Mouse (Mus musculus): ENCODE results near the gene Reg4.

The Reg4 gene

GRCm38 (mm10) chr3:98236266-98236665, 14.3 kb downstream of the Reg4 start:
- in situ Hi-C loops (cut with MboI, MseI), result no loop called here

GRCm38 (mm10) chr3:98237240-98237639, 15.3 kb downstream of the Reg4 start:
- in situ Hi-C loops (cut with MboI, MseI), result no loop called here

GRCm38 (mm10) chr3:98238150-98238549, 16.2 kb downstream of the Reg4 start:
- in situ Hi-C loops (cut with MboI, MseI), result no loop called here

- in situ Hi-C loops (cut with MboI, MseI), result no loop called here
These were observed 20.1 kb downstream of the Reg4 start for GRCm38 (mm10) chr3:98242051-98242450.

GRCm38 (mm10) chr3:98242458-98243037, 20.6 kb downstream of the Reg4 start:
- in situ Hi-C loops (cut with MboI, MseI), result no loop called here

- in situ Hi-C loops (cut with MboI, MseI), result no loop called here
These were observed 23.9 kb downstream of the Reg4 start for GRCm38 (mm10) chr3:98245892-98246291.

- in situ Hi-C loops (cut with MboI, MseI), result no loop called here
These were observed 25.2 kb downstream of the Reg4 start for GRCm38 (mm10) chr3:98246985-98247751.

- in situ Hi-C loops (cut with MboI, MseI), result no loop called here
These were observed 27.4 kb downstream of the Reg4 start for GRCm38 (mm10) chr3:98249378-98249777.

GRCm38 (mm10) chr3:98249833-98250448, 28.0 kb downstream of the Reg4 start:
- in situ Hi-C loops (cut with MboI, MseI), result no loop called here

- in situ Hi-C loops (cut with MboI, MseI), result no loop called here
These were observed 32.1 kb downstream of the Reg4 start for GRCm38 (mm10) chr3:98254059-98254458.

- in situ Hi-C loops (cut with MboI, MseI), result no loop called here
These were observed 33.0 kb downstream of the Reg4 start for GRCm38 (mm10) chr3:98254656-98255583.

GRCm38 (mm10) chr3:98258723-98259122, 36.8 kb downstream of the Reg4 start:
- in situ Hi-C loops (cut with MboI, MseI), result no loop called here

GRCm38 (mm10) chr3:98259271-98259751, 37.4 kb downstream of the Reg4 start:
- in situ Hi-C loops (cut with MboI, MseI), result no loop called here

GRCm38 (mm10) chr3:98260534-98260933, 38.6 kb downstream of the Reg4 start:
- in situ Hi-C loops (cut with MboI, MseI), result no loop called here

- in situ Hi-C loops (cut with MboI, MseI), result no loop called here
These were observed 39.5 kb downstream of the Reg4 start for GRCm38 (mm10) chr3:98261415-98261814.

GRCm38 (mm10) chr3:98262133-98262532, 40.2 kb downstream of the Reg4 start:
- in situ Hi-C loops (cut with MboI, MseI), result no loop called here

GRCm38 (mm10) chr3:98267249-98267651, 45.3 kb downstream of the Reg4 start:
- in situ Hi-C loops (cut with MboI, MseI), result no loop called here

- in situ Hi-C loops (cut with MboI, MseI), result no loop called here
These were observed 51.9 kb downstream of the Reg4 start for GRCm38 (mm10) chr3:98273623-98274398.

GRCm38 (mm10) chr3:98279682-98280081, 57.7 kb downstream of the Reg4 start:
- in situ Hi-C loops (cut with MboI, MseI), result no loop called here

- in situ Hi-C loops (cut with MboI, MseI), result no loop called here
These were observed 58.4 kb downstream of the Reg4 start, which contains the start of gene Hmgcs2 for GRCm38 (mm10) chr3:98280204-98280932. Gene Hmgcs2, plus strand, starts transcription at chr3:98280435.
